Mouse (Mus musculus): ENCODE measurements around the gene Rassf8.
A peak's percentile ranks its signal among the peaks of the same experiment; 100 is the strongest.

Rassf8 gene

GRCm38 (mm10) chr6:145746132-145746849 lies at the start of gene Rassf8:
Rassf8 (plus strand) TSS chr6:145746748.
- DNase-seq: peak; percentile 79 to 86

- no peak for DNase-seq
Measured at GRCm38 (mm10) chr6:145701021-145701540, 45.5 kb upstream of the Rassf8 start.

DNA sequence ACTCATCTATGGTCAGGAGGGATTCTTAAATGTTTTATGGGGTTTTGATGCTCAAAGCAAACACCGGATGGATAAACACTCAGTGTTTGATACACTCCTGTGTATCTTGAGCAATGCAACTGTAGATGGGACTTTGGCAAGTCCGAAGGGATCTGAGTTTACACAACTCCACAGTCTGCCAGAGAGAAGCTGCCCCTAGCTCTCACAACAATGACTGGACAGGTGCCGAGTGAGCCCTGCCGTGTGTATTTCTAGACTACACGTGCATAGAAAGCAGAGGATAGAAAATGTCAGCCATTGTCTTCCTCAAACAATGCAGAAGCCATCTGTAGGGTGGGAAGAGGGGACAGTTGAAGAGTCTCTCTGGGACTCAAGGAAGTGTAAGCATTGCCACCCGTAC lies 42.9 kb upstream of the Rassf8 start:
- DNase-seq: no peak

DNA sequence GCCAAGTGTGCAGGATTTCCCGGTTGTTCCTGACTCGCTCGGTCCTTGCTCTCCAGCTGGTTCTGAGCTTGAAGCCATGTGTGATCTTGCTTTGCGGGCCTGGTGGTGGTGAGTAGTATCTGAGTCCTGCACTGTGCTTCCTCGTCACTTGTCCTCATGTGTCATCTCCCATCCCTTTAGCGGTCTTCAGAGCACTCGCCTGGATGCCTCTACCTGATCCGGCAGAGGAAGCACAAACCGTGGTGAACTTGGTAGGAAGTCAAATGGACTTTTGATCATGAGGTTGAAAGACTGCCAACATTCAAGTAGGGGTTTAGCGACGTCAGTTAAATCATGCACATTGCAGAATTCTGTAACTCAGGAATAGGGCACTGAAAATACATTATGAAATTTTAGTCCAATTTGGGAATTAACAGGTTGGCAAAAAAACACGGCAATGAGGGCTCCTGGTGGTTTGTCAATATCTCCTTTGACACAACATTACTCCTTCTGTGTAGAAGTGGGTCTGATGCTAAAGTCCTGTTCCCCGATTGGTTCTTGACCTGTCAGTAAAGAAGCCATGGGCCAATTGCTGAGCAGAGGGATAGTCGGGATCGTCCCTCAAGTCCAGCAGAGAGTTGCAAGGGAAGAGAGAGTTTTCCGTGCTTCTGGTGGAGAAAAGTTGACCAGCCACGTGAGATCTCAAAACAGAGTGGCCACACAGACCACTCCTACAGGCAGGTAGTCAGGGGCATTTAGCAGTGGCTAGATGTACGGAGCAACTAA lies 36.4 kb upstream of the Rassf8 start:
- DNase-seq: no peak

- no peak for DNase-seq
Measured at GRCm38 (mm10) chr6:145710797-145711196, 35.8 kb upstream of the Rassf8 start.

DNA sequence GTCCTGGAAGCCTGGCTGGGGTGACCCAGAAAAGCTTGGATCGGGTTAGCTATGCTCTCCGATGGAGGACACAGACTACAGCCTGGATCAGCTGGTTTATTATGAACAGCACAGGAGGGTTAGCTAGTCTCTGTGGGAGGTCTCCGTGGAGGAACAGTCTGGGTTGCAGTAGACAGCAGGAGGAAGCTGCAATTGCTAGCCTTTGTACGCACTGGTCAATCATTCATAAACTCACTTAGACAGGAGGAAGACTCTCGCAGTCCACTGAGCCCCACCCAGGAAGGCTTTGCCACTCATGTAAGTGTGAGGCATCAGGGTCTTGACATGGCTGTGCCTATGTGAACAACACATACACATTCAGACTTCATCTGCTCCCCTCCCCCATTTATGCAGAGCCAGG lies 35.2 kb upstream of the Rassf8 start:
- DNase-seq: no peak

DNA sequence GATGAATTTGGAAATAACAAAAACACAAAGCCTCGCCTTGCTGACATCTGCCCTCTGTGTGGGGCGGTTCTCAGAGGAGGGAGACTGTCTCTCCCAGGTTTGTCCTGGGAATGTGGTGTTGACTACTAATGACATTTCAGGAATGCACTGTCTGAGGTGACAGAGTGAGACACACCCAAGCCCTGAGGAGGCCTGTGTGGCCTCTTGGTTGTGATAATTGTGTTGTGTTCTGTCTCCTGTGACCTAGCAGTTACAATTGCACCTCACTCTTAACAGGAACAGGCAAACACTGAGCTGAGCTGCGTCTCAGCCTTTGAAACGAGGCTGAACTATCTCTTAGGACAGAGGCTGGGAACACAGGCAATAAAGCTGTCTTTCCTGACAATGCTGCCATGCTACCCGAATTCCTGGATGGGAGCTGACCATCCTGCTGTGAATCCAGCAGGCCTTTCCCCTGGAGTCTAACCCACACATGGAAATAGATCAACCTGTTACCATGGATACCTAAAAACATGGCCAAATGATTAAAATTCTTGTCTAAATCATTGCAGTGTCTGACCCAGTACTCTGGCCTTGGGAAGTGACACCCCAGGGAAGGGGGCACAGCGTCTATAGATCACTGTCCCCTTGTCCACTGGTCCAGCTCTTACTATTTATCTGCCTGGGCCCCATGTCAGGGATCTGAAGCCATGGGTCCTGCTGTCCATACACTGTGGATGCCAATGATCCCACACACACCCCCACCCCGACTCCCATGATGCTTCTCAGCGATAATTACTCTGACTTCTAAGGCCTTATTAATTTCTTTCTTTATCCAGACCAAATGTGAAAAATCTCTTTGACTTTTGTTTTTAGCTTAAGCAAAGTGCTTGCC lies 33.1 kb upstream of the Rassf8 start:
- no peak for DNase-seq

GRCm38 (mm10) chr6:145714131-145714530 lies 32.4 kb upstream of the Rassf8 start:
- no peak for DNase-seq

GRCm38 (mm10) chr6:145722596-145722995 lies 24.0 kb upstream of the Rassf8 start:
- no peak for DNase-seq

GRCm38 (mm10) chr6:145723131-145723863 lies 23.3 kb upstream of the Rassf8 start:
- DNase-seq: no peak

DNA sequence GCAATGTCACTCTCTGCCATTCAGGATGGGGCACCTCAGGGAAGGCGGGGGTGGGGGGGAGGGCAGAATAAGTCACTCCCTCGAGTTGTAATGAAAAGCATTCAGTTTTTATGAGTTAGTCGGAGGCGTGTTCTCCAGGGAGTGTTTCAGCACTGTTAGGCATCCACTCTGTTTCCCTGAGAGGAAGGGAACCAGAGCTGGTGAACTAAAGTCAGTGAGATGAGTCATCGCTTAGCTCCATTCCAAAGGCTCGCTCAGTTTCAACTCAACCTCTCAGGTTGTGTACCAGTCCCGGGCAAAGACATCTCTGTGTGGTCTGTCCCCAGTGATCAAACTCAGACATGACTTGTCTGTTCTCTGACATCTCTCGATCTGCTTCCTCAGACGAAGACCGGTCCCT lies 20.7 kb upstream of the Rassf8 start:
- no peak for DNase-seq

GRCm38 (mm10) chr6:145726986-145727385 lies 19.6 kb upstream of the Rassf8 start:
- no peak for DNase-seq

DNA sequence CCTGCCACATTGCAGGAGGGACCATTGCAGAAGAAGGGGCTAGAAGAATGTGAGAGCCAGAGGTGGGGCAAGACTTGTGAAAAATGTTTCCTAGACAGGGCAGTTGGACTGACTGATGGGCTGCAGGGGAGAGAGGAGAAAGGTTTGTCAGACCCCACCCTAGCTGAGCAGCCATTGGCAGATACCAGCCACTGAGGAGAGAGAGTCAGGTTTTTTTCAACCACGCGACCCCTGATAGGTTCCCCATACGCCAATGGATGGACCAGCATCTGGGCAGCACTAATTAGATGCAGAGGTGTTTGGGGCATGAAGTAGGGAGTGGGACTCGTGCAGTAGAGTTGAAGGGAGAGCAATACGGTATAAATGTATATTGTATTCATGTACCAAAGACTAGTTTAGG lies 13.7 kb upstream of the Rassf8 start:
- DNase-seq: no peak

GRCm38 (mm10) chr6:145733276-145733675 lies 13.3 kb upstream of the Rassf8 start:
- no peak for DNase-seq

- DNase-seq: no peak
Measured at GRCm38 (mm10) chr6:145733911-145734310, 12.6 kb upstream of the Rassf8 start.

DNA sequence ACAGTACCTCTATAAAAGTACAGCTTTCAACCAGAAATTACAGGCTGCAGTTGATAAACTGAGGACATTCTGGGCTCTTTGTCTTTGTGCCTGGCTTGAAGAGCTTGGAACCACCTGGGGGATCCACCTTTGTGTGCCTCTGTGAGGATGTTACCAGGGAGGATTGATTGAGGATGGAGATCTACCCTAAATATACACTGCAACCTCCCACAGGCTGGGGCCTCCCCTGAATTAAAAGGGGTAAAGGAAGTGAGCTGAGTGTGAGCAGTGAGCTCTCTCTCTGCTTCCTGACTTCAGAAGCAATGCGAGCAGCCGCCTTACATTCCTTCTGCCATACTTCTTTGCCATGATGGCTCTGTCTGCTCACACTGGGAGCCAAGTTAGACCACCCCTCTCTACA lies 10.4 kb upstream of the Rassf8 start:
- no peak for DNase-seq

GRCm38 (mm10) chr6:145739231-145739630 lies 7.3 kb upstream of the Rassf8 start:
- no peak for DNase-seq

- no peak for DNase-seq
Measured at GRCm38 (mm10) chr6:145740011-145740410, 6.5 kb upstream of the Rassf8 start.

DNA sequence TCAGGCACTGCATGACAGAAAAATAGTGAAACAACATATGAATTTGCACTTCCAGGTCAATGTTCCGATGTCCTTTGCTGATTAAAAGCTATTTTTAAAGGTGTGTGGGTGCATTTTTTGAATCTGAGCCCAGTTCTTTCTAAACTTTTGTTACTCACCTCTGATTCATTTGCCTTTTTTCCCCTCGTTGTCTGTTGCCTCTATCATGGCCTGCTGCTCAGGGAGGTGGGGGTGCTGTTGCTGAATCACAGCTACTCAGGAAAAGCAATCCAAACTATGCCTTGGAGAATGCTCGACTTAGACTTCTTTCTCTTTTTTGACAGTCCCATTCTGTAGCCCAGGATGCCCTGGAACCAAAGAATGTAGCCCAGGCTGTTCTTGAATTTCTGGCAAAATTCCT lies 1.3 kb upstream of the Rassf8 start:
- no peak for DNase-seq

DNA sequence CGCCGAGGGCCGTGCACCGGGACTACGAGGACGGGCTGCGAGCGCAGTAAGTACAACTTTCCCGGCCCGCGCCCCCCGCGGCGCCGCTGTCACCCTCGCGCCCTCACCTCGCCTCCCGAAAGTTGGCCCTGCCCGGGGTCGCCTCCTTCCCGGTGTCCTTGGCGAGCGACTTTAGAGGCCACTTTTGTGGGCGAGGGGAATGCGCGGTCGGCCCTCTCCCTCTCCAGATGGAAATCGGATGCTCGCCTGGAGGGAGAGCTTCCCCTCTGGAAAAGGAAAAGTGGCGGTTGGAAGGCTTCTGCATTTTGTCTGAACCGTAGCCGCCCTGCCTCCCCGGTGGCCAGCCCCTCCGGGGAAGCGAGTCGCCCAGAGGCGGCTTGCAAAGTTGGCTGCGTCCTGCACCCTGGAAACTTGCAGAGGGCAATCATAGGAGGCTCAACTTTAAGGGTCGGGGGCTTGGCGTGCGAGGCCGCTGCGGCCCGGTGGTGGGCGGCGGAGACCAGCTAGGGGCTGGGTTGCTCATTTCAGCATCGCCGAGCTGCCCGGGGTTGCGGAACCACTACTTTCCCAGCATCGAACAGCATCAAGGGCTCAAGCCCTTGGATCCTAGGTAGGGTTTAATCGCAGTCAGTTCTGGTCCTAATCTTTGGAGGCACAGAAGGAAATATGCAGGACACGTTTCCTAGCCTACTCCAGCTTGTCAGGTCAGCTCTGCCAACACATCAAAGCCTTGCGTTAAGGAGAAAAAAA lies 548 bp downstream of the Rassf8 start:
- peak; percentile 35 to 46 for DNase-seq

All from cerebellum, postnatal 36 days (tissue).